Mouse (Mus musculus): ENCODE data around the gene Carns1.

DNA sequence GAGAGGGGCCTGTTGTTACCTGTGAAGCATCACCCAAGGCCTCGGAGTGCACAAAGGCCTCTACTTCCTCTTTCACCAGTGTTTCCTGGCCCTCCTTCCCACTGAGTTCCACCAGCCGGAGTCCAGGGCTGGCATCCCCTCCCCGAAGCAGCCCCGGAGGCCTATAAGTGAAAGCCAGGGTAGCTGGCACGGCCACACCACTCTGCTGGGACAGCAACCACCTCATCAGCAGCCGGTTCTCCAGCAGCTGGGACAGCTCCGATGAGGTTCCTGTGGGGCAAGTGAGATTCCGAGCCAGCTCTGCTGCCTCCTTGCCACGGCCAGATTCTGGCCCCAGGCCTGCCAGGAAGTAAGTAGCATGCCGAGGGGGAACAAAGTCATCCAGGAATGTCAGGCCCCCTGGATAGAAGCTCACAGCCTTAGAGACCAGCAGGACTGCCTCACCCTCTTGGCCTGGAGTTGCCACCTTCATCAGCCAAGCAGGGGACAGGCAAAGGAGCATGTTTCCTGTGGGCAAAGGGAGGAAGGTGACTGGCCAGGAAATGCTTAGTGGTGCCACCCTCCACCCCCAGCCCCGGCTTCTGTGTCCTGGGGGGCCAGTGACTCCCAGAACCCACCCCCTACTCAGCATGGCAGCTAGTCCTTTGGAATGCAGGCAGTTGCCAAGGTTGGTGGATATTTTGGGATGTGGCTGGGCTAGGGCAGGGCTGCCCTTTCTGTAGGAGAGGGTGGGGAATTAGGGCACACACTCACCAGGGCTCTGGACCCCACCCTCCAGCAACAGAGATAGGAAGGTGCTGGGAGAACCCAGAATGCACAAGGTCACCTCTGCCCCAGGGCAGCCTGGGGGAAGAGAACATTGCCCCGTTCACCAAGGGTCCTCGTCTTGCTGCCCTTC is 3.6 kb downstream of the Carns1 start:
- TF ChIP-seq POLR2A (IDR thresholded peaks at IDR 0.05; ENCODE audit: extremely low read depth, insufficient read depth, low read length) (no peak), CTCF (IDR thresholded peaks at IDR 0.05; ENCODE audit: extremely low read depth, insufficient read depth, low read length) (no peak)
